Mouse (Mus musculus): Measurements from ENCODE around the gene Coasy. TPM values are rescaled to one million over a fixed set of nuclear protein-coding genes. Genes with fewer than 3 reads are reported as not detected.
A peak's percentile ranks its signal among the peaks of the same experiment; 100 is the strongest.

The Coasy gene
- polyA plus RNA-seq, 1 experiment: 154 TPM

DNA sequence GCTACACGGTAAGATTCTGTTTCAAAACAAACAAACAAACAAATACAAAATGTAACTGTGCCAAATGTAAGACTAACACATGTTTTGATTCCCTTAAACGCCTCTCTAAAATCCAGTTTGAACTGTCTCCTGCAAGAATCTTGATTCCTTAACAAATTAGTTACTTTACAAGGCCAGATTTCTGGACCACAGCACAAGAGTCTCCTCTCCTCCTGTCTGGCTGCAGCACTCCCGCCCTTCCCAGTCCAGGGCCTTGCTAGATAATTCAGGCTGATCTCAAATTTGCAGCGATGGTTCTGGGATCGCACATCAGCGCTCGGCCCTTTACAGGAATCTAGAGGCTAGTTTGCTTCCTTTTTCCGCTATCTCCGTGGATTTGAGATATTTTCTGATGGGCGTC is 706 bp upstream of the Coasy start:
- TF ChIP-seq POLR2A (IDR thresholded peaks at IDR 0.05; ENCODE audit: low read depth, low read length) (no peak), CTCF (conservative IDR thresholded peaks at IDR 0.05; ENCODE audit: insufficient read depth, insufficient read length, low read depth, low read length) (no peak)
- Histone ChIP-seq H3K4me1 (ENCODE audit: control insufficient read depth, insufficient read depth, low read length) (peaks cover 23% of the 10 kb centered on the region), H3K4me3 (ENCODE audit: insufficient read depth, low read depth, low read length) (peak overlapping the region; percentile 51), H3K36me3 (ENCODE audit: control insufficient read depth, insufficient read depth, low read length) (no peaks in the 10 kb centered on the region), H3K27ac (ENCODE audit: insufficient read depth, low read depth, low read length) (peak overlapping the region; percentile 84), H3K27me3 (replicated peaks; ENCODE audit: control insufficient read depth, insufficient read depth, low read length) (no peaks in the 10 kb centered on the region)
- WGBS: 8% methylated on average over 10 of the region's 10 CpGs
- DNase-seq: peak; percentile 40

DNA sequence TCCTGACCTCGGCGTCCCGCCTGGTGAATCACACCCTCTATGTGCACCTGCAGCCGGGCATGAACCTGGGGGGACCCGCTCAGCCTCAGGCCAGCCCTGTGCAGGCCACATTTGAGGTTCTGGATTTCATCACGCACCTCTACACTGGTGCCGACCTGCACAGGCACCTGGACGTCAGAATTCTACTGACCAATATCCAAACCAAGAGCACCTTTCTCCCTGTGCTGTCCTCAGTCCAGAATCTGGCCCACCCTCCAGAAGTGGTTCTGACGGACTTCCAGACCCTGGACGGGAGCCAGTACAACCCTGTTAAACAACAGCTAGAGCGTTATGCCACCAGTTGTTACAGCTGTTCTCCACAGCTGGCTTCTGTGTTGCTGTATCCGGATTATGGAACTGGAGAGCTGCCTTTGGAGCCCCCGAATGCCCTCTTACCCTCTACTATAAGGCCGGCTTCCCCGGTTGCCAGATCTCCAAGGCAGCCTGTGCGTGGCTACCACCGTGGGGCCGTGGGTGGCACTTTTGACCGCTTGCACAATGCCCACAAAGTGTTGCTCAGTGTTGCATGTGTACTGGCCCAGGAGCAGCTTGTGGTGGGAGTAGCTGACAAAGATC is 825 bp downstream of the Coasy start:
- Histone ChIP-seq H3K36me3 (ENCODE audit: control insufficient read depth, insufficient read depth, low read length) (no peaks in the 10 kb centered on the region), H3K27ac (ENCODE audit: insufficient read depth, low read depth, low read length) (peak overlapping the region; percentile 77), H3K4me3 (ENCODE audit: insufficient read depth, low read depth, low read length) (peak overlapping the region; percentile 79), H3K27me3 (replicated peaks; ENCODE audit: control insufficient read depth, insufficient read depth, low read length) (no peaks in the 10 kb centered on the region), H3K4me1 (ENCODE audit: control insufficient read depth, insufficient read depth, low read length) (peaks cover 32% of the 10 kb centered on the region)
- no peak for TF ChIP-seq CTCF (conservative IDR thresholded peaks at IDR 0.05; ENCODE audit: insufficient read depth, insufficient read length, low read depth, low read length)
- TF ChIP-seq POLR2A (IDR thresholded peaks at IDR 0.05; ENCODE audit: low read depth, low read length): no peak
- peak; percentile 87 for DNase-seq
- 16% methylated on average over 19 of the region's 19 CpGs for WGBS

DNA sequence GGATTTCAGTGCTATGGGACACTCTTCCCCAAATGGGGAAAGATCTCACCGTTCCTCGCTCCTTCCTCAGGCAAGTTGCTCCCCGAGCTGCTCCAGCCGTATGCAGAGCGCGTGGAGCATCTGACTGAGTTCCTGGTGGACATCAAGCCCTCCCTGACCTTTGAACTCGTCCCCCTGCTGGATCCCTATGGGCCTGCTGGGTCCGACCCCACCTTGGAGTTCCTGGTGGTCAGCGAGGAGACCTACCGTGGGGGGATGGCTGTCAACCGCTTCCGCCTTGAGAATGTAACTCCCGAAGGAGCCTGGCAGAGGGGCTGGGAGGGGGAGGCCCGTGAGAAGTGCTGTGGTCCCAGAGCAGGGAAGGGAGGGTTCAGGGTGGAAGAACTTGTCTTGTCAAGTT is 1.9 kb downstream of the Coasy start:
- Histone ChIP-seq H3K27ac (ENCODE audit: insufficient read depth, low read depth, low read length) (no peak overlapping the region), H3K4me1 (ENCODE audit: control insufficient read depth, insufficient read depth, low read length) (peaks cover 32% of the 10 kb centered on the region), H3K27me3 (replicated peaks; ENCODE audit: control insufficient read depth, insufficient read depth, low read length) (no peaks in the 10 kb centered on the region), H3K36me3 (ENCODE audit: control insufficient read depth, insufficient read depth, low read length) (0 out of 2 replicates have a peak, but pooled peaks cover 2% of the 10 kb centered on the region), H3K4me3 (ENCODE audit: insufficient read depth, low read depth, low read length) (no peak overlapping the region)
- no peak for DNase-seq
- WGBS: 80% methylated on average over 14 of the region's 14 CpGs
- TF ChIP-seq CTCF (conservative IDR thresholded peaks at IDR 0.05; ENCODE audit: insufficient read depth, insufficient read length, low read depth, low read length): no peak
- no peak for TF ChIP-seq POLR2A (IDR thresholded peaks at IDR 0.05; ENCODE audit: low read depth, low read length)

DNA sequence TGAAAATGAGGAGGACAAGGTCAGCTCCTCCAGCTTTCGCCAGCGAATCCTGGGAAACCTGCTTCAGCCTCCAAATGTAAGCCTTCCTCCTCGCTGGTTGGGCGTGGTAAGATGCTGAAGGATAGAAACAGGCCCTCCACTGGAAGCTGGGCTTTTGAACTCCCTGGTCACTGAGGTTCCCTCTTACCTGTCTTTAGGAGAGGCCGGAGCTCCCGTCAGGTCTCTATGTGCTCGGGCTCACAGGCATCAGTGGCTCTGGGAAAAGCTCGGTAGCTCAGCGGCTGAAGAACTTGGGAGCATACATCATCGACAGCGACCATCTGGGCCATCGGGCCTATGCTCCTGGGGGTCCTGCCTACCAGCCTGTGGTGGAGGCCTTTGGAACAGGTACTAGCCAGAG is 2.4 kb downstream of the Coasy start:
- WGBS: 96% methylated on average over 12 of the region's 12 CpGs
- Histone ChIP-seq H3K27me3 (replicated peaks; ENCODE audit: control insufficient read depth, insufficient read depth, low read length) (no peaks in the 10 kb centered on the region), H3K27ac (ENCODE audit: insufficient read depth, low read depth, low read length) (no peak overlapping the region), H3K4me3 (ENCODE audit: insufficient read depth, low read depth, low read length) (no peak overlapping the region), H3K4me1 (ENCODE audit: control insufficient read depth, insufficient read depth, low read length) (peaks cover 32% of the 10 kb centered on the region), H3K36me3 (ENCODE audit: control insufficient read depth, insufficient read depth, low read length) (peaks cover 2% of the 10 kb centered on the region; the same call in 1 of the 2 replicates)
- no peak for TF ChIP-seq POLR2A (IDR thresholded peaks at IDR 0.05; ENCODE audit: low read depth, low read length)
- TF ChIP-seq CTCF (conservative IDR thresholded peaks at IDR 0.05; ENCODE audit: insufficient read depth, insufficient read length, low read depth, low read length): no peak
- DNase-seq: no peak

DNA sequence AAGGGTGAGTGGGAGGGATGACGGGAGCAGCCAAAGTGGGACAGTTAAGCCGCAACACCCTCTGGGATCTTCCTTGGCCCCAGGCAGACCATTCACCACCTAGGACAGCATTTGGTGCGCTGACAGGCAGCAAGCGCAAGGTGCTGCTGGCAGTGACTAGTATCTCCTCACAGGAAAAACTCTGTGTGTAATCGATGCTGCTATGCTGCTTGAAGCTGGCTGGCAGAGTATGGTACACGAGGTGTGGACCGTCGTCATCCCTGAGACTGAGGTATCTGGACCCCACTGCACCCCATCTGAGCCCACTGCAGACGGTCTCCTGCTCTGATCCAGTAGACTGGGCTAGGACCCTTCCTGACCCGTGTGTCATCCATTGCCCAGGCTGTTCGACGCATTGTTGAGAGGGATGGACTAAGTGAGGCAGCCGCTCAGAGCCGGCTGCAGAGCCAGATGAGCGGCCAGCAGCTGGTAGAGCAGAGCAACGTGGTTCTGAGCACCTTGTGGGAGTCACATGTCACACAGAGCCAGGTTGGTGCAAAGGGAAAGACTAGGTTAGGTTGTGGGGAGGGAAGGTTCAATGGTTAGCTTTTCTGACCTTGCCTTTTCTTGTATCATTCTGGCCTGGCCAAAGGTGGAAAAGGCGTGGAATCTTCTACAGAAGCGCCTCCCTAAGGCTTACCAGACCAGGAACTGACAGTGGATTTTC is 3.4 kb downstream of the Coasy start:
- WGBS: 79% methylated on average over 18 of the region's 18 CpGs
- Histone ChIP-seq H3K4me1 (ENCODE audit: control insufficient read depth, insufficient read depth, low read length) (peaks cover 29% of the 10 kb centered on the region), H3K4me3 (ENCODE audit: insufficient read depth, low read depth, low read length) (no peak overlapping the region), H3K27me3 (replicated peaks; ENCODE audit: control insufficient read depth, insufficient read depth, low read length) (no peaks in the 10 kb centered on the region), H3K36me3 (ENCODE audit: control insufficient read depth, insufficient read depth, low read length) (peaks cover 2% of the 10 kb centered on the region; the same call in 1 of the 2 replicates), H3K27ac (ENCODE audit: insufficient read depth, low read depth, low read length) (peak overlapping the region; percentile 74; the same call in 1 of the 2 replicates)
- TF ChIP-seq POLR2A (IDR thresholded peaks at IDR 0.05; ENCODE audit: low read depth, low read length) (no peak), CTCF (conservative IDR thresholded peaks at IDR 0.05; ENCODE audit: insufficient read depth, insufficient read length, low read depth, low read length) (no peak)
- DNase-seq: peak; percentile 80

DNA sequence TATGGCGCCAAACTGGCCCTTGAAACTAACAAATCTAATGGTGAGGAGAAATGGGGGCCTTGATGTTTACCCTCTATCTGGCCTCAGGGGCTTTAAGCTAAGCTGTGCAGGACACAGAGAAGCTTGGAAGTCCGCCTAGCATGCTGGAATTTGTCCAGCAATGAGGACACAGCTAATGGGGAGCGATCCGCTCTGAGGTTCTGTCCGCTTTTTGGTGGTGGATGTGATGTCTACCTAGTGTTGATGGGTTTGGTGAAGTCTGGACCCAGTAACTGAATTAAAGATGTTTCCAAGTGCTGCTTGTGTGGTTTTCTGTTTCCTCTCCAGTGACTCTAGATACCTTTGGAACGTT is 3.9 kb downstream of the Coasy start:
- H3K4me3 ChIP-seq (ENCODE audit: insufficient read depth, low read depth, low read length): no peak overlapping the region
- TF ChIP-seq CTCF (conservative IDR thresholded peaks at IDR 0.05; ENCODE audit: insufficient read depth, insufficient read length, low read depth, low read length) (no peak), POLR2A (IDR thresholded peaks at IDR 0.05; ENCODE audit: low read depth, low read length) (no peak)
- DNase-seq: no peak
- 52% methylated on average over 6 of the region's 6 CpGs for WGBS
- H3K27me3 ChIP-seq (replicated peaks; ENCODE audit: control insufficient read depth, insufficient read depth, low read length): no peaks in the 10 kb centered on the region
- H3K27ac ChIP-seq (ENCODE audit: insufficient read depth, low read depth, low read length): peak overlapping the region; percentile 74
- peaks cover 25% of the 10 kb centered on the region for H3K4me1 ChIP-seq (ENCODE audit: control insufficient read depth, insufficient read depth, low read length)
- H3K36me3 ChIP-seq (ENCODE audit: control insufficient read depth, insufficient read depth, low read length): peaks cover 2% of the 10 kb centered on the region; the same call in 1 of the 2 replicates

Data from kidney, adult 2 months (tissue).